Mouse (Mus musculus): ENCODE results near the gene Glp2r.

DNA sequence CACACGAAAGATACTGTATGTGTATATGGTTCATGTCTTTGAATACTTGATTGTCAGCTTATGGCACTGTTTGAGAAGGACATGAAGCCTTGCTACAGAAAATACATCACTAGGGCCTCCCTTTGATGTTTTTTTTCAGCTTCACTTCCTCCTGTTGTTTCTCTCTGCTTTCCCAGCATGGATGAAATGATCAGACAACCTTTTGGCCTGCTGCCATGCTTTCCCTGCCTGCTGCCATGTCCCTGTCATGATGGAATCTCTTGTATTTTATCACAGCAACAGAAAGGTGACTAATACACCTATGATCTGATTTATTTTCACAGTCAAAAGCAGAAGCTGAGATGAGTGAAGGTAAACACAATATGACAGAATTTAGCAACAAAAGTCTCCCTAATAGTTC lies 37.2 kb downstream of the Glp2r start:
- TF ChIP-seq CTCF (IDR thresholded peaks at IDR 0.05; ENCODE audit: low read depth, low read length) (no peak), POLR2A (IDR thresholded peaks at IDR 0.05; ENCODE audit: insufficient read depth, low read length) (no peak), EP300 (IDR thresholded peaks at IDR 0.05; ENCODE audit: insufficient read depth, low read depth, low read length) (no peak)
